Mouse (Mus musculus) v-Abl transformed pro-B cells (cell line): ENCODE measurements around the gene Cdc25a.

Experiments used
- in situ Hi-C, 2 experiments: fragments of 400-800 bp; cut with MboI; formaldehyde crosslinking; loops; one replicate each; pipeline ENCODE4 v1.15.1; 2025; ENCODE audit not compliant: unreplicated experiment in 2 of 2

The Cdc25a gene

DNA sequence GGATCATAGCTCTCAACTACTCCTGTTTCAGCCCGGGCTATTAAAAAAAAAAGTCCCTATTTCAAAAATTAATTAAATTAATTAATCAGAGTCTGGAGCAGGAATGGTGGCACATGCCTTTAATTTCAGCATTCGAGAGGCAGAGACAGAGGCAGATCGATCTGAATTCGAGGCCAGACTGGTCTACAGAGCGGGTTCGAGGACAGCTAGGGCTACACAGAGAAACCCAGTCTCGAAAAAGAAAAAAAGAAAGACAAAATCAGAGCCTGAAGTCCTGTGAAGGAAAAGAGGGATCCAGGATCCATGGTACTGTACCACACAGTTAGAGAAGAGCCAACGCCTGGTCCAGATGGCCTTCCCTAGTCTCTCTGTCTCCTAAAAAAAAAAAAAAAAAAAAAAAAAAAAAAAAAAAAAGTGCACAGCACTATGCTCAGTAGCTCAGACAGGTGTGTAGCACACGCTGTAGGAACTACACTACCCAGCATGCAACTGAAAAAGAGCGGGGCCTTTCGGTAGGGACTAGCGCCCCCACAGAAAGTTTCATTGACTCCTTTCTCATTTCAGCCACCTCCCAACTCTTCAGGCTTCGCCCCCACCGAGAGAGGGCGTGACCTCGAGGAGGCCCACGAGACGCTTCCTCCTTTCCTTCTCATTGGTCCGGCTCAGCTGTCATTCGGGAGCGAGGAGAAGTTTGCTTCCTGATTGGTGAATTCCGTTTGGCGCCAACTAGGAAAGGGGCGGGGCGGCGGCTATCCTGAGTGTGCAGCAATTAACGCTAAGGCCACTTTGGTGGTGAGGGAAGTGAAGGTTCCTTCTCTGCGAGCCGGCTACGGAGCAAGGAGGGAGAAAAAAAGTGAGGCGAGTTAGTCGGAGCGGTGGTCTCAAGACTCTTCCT, at the start of gene Cdc25a:
Gene Cdc25a, plus strand, starts transcription at position 783 of the 895 bp plus-strand sequence.
- in situ Hi-C loops = no loop called here

DNA sequence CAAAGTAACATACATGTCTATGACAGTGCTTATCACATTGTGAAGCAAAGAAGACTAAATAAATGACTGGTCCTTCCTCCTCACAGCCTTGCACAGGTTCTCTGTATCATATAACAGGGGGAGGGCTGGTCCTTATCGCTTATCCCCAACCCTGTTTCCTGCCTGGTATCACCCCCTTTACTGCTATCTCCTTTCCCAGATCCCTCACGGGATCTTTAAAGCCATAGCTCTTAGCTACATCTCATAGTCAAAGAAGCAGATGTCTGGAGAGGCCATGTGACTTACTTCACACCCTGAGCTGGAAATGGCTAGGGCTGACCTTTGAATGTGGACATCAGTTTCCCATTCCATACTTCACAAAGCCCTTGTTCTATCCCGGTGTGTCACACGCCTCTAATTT, 49.6 kb upstream of the Cdc25a start:
- in situ Hi-C loops = no loop called here

DNA sequence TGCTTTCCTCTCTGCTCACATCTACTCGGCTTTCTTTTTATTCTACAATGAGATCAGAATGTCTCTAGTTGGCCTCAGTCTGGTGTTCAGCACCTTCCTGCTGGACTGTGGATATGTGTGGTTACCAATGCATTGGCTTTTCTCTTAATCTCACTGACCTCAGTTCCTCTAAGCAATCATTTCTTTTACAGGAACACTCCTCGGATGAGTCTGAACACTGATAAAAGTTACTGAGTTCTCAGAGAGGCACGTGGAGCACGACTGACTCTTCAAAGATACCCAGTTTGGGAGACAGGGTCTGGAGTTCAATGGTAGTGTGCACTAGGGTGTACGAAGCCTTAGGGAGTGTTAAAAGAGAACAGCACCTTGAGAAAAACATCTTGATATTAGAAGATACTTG, 49.2 kb upstream of the Cdc25a start:
- in situ Hi-C loops = no loop called here

DNA sequence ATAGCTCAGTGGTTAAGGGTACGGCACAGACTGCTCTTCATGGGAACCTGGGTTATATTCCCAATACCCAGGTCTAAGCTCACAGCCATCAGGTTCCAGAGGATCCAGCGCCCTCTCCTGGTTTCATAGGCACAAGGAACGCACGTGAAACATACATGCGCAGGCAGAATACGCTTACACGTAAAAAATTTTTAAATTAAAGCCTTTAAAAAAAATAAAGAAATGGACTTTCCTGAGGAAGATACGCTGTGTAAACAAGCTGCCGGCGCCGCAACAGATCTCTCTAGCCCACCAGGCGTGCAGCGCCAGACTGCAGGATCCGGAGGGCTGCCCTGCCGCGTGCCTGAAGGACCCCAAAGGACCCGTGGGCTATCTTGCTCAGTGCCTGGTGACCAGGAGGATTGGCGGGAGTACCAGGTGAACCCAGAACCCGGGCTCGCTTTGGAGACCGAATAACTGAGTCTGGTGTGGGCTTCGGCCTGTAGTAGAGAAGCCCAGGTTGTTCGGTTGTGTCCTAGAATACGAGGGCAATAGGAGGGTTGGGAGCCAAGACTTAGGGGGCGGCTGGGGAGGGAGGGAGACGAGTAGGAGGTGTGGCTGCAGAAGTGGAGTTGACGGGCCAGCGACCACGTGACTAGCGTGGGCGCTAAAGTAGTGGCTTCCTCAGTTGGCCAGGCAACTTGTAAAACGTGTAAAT, 42.8 kb upstream of the Cdc25a start, which contains the start of gene Nme6:
Gene Nme6, plus strand, starts transcription at position 359 of the 697 bp plus-strand sequence.
- in situ Hi-C loops = loop anchor here in 1 of 2 experiments (10.0 kb wide), 1 partner anchor 828 kb away; no protein-coding TSS in a partner anchor

DNA sequence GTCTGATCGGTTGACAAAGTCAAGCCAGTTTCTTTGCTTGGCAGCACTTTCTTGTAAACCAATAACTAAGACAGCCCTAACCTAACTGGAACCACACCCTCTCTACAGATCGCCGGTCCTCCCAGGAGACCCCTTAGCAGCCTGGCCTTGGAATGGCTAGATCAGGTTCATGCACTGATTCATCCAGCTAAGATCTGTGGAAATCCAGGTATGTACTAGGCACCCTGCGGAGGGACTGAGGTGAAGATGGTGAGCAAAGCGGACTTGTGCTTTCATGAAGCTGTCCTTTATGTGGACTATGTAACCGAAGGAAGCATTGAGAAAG, 42.3 kb upstream of the Cdc25a start:
- in situ Hi-C loops = loop anchor here in 1 of 2 experiments (10.0 kb wide), 1 partner anchor 828 kb away; no protein-coding TSS in a partner anchor

DNA sequence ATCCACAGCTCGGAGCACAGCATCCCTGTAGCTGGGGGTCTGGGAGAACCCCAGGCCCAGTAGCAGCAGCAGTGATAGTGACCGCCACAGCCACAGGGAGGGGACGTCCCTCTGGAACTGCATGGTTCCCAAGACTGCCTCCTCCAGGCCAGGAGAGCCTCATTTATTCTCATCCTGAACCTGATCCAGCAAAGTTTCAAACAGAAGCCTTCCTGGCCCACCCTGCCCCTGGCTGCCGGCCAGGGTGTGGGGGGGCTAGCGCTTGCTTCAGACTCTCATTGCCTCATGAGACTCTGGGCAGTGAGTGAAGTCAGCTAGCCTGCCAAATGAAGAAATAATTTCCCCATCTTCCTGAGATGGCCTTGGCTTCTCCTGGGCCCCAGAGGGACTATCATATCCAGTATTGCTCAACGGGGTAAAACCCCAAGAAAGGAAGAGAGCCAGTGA, 26.0 kb upstream of the Cdc25a start, which contains the start of gene Camp:
Gene Camp, minus strand, starts transcription at position 306 of the 447 bp plus-strand sequence.
- in situ Hi-C loops = no loop called here

DNA sequence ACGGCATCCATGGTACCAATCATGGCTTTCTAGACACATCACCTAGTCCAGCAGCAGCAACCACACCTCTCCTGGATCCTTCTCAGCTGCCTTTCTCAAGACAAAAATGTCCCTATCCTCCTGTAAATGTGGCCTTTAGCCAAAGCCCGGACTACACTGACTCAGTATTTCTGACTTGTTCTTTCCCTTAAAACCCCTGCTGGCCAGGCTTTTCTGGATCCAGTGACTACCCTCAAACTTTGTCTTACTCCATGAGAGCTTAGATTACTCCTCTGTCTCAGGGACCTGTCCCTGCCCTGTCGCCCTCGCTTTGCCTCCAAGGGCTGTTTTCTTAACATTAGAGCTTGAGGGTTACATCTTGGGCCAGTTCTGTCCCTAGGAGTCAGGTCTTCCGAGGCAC, 25.3 kb upstream of the Cdc25a start:
- in situ Hi-C loops = no loop called here

DNA sequence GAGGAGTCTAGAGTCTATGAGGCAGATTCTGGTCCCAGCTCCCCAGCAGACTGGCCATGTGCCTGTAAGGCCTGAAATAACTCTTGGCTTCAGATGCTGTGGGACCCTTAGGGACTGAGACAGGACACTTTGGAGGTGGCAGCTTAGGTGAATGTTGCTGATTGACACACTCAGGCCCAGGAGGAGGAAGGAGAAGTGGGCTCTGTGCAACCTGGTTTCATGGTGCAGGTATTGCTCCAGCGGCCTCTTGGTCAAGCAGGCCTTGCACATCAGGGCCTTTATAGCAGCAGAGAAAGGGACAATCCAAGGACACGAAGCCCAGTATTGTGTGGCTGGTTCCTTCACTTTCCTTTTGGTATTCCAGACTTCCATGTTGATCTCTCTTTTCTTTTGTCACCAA, 21.0 kb upstream of the Cdc25a start:
- in situ Hi-C loops = no loop called here

DNA sequence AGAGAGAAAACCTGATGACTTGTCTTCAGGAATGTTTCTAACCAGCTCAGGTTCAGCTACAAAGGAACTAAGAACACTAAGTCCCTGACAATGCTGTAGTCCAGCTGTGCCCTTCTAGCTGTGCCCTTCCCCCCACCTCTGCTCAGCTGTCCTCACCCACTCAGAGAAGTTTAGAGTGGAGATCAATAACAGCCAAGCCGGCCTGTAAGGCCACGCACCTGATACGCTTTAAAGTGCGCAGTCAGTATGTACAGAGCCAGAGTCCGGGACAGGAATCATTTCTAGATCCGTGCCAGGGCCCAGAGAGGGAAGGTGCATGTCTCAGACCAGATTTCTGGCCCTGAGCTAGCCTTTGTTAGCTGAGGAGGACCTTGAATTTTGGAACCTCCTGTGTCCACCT, 19.4 kb upstream of the Cdc25a start:
- in situ Hi-C loops = no loop called here

DNA sequence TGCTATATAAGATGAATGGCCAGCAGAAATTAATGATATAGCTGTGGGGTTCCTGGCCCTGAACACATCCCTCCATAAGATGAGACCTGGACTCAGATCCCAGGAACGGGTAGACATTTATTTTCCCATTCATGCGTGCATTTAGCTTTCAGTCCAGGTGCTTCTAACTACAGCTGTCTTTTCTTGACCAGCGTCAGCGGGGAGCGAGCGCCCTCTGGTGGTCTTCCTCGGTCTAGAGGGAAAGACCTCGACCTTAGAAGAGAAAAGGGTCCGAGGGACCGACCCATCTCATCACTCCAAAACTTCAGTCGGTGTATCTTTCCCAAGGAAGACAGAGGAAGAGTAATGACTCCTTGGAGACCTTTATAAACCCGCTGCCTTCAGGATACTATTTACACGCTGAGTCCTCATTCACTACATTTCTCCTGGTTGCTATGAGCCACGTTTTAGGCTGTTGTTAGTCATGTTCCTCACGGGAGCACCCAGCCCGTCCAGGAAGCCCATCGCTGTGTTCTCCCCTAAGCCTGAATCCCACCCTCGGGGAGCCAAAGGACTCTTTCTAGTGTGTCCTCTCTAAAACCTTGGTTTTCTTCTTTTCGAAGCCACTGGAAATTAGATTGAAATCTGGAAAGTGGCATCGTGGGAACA, 12.9 kb upstream of the Cdc25a start:
- in situ Hi-C loops = loop anchor here (5.0 to 10.0 kb wide), 5 partner anchors 175 to 860 kb away; no protein-coding TSS in a partner anchor

DNA sequence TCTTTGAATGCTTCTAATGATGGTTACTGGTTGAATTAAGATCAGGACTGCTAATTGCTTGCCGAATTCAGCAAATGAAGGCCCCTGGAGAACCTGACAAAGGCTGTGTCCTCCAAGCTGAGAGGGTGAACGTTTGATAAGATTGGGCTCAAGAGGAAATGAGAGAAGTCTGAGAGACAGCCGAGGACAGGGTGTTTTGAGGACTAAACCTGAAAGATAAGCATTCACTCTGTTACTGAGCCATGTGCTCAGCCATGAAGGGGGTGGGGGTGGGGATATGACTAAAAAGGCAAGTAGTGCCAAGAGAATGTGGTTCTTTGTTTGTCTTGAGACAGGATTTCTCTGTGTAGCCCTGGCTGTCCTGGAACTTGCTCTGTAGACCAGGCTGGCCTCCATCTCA, 12.3 kb upstream of the Cdc25a start:
- in situ Hi-C loops = loop anchor here (5.0 to 10.0 kb wide), 5 partner anchors 176 to 861 kb away; no protein-coding TSS in a partner anchor

DNA sequence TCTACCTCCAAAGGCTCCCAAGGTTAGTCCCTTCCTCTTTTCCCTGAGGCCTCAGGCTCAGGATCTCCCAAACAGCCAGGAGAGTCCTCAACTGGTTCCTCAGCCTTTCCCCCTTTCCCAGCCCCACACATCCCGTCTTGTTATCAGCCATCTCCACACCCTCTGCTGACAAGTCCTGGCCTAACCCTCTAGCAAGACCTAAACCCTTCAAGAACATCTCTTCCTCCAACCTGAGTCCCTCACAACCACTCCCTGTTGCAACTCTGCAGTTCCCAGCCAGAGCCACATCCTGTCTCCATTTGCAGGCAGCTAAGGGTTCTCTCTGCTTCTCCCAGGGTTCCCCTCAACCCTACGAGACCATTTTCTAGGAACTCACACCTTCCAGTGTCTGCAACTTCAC, 9.2 kb upstream of the Cdc25a start:
- in situ Hi-C loops = loop anchor here (10.0 kb wide), 2 partner anchors 181 to 741 kb away; no protein-coding TSS in a partner anchor

DNA sequence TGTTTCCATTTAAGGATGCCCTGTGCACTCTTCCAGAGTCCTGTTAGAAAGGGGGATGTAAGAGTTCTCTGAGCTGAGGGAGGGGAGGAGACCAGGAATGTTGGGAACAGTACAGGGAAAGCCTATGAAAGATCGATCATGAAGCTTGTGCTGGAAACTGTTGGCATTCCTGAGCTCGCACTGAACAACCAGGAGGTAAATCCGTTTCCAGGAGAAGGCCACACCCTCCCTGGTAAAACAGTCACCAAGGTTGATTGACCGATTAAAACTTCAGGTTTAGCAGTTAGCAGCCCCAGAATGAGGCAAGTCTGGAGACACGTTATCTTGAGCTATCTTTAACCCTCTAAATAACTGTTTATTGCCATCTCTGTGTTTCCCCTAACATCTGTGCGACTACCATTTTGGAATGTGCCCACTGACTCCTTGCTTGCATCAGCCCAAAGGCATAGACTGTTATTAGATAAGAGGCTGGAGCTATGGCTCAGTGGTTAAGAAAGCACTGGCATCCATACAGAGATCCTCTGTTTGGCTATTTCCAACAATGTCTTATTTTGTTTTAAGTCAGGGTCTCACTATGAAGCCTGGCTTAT, 4.3 kb upstream of the Cdc25a start:
- in situ Hi-C loops = no loop called here

DNA sequence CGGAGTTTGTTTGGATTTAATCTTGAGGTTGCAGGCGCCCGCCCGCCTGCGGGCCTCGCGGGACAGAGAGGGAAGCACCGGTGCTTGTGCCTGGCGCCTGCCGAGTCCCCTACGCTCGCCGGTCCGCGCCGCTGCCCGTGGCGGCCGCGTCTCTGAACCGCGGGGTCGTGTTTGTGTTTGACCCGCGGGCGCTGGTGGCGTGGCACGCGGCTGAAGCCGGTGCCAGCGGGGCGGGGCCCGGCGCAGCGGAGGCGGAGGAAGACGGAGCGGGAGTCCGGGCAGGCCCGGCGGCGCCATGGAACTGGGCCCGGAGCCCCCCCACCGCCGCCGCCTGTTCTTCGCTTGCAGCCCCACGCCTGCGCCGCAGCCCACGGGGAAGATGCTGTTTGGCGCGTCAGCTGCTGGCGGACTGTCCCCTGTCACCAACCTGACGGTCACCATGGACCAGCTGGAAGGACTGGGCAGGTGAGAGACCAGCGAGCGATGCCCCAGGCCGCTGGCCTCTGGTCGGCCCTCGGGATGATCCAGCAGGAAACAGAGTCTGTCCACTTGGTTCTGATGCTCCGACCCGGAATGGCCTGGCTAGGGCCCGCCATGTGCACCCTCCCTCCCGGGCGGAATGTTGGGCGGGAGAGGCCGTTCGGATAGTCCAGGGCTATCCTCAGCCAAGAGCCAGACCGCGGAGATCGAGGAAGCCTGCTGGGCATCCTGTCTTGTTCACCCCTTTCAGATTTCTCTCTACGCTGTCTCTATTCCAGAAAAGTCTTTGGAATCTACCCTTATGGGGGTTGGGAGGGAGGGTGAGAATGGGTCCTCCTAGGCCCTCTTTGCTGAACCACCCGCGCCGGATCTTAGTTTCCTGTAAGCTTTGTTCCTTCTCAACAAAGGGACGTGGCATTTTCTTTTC, 569 bp downstream of the Cdc25a start:
- in situ Hi-C loops = no loop called here

DNA sequence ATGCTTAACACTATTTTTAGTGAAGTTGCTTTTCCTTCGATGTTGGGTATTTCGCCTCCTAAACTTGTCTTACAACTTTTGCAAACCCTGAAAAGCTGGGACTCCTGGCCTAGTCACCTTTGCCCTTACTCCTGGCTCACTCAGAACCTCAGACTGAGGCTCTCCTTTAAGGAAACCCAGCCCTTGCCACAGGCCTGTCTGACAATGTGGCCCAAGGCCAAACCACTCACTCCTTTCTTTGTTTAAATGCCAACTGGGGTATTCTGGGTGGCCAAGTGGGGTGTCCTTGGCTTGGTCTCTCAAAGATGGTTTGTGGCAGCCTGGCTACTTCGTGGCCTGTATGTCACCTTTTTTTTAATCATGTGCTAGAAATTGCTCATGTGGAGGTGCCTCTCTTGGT, 1.4 kb downstream of the Cdc25a start:
- in situ Hi-C loops = no loop called here

DNA sequence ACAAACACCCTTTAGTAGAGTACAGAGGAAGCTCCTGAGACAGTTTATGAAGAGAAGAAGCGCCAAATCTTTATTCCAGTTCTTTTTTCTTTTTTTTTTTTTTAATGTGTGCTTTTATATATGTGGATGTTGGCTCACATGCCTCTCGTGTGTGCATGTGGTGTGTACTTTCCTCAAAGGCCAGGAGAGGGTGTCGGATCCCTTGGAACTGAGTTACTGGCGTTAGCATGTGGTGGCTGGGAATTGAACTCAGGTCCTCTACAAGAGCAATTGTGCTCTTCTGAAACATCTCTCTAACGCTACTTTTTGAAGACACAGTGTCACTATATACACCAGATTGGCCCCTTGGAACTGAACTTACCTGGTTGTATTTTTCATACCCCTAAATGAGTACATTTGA, 2.3 kb downstream of the Cdc25a start:
- in situ Hi-C loops = no loop called here

DNA sequence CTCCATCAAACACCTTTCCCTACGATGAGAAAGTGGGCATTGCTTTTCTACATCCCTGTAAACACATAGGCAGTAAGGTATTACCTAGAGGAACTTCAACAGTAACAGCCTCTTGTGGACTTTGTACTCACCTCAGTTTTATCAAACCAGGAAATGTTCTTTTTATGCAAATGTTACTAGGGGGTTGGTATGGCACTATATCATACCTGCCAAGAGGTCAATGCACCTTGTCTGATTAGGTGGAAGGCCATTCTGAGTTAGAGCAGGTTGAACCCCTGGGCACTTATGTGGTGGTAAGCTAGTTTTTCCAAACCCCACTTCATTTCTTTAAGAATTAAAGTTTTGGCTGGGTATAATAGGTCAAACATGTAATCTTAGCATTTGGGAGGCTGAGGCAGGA, 3.9 kb downstream of the Cdc25a start:
- in situ Hi-C loops = no loop called here

DNA sequence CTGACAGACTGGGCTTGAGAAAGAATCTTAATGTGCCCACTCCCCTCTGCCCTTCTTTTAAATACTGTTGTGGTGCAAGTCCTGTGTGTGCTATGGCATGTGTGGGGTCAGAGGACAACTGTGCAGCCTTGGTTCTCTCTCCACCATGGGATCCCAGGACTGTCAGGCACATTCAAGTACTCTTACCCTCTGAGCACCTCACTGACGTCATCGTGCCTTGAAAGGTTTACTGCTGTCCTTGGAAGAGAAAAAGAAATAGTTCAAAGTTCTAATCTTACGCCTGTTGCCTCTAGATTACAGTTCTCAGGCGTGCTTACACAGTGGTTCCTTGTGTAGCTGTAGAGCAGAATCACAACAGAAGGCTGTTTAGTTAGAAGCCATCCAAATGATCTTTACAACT, 10.9 kb downstream of the Cdc25a start:
- in situ Hi-C loops = no loop called here

DNA sequence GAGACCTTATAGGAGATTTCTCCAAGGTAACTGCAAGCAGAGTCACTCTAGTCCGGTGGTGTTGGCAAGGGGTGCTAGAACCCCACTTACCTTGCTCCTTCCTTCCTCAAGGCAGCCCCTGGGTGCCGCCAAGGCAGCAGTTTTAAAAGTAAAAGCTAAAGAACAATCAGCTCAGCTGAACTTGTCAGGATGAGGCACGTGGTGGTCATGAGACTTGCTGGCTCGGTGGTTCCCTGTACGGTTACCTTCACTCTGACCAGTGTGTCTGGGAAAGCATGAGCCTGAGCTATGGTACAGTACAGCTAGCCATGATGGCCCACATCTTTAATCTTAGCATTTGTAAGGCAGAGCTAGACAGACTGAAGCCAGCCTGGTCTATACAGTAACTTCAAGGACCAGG, 11.9 kb downstream of the Cdc25a start:
- in situ Hi-C loops = no loop called here
